Mouse (Mus musculus): ENCODE data around the gene Inpp4b.

DNA sequence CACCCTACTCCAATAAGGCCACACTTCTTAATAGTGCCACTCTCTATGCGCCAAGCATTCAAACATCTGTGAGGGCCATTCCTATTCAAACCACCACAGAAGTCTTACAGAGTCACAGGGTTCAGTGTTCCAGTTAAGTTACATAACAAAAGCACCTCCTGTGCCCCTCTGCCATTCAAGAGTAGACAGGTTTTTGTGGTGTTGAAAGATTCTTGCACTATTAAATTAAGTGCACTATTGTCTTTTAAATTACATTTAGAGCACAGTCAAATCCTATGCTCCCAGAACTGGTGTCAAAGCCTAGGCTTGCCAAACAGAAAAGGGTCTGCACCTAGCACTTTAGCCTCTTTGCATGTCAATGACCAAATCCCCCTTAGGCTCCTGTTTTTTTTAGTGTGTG, 550.9 kb downstream of the Inpp4b start:
- TF ChIP-seq POLR2A (IDR thresholded peaks at IDR 0.05; ENCODE audit: low read depth, low read length): no peak
- TF ChIP-seq CTCF (conservative IDR thresholded peaks at IDR 0.05; ENCODE audit: insufficient read depth, insufficient read length, low read depth, low read length): no peak
